Mouse (Mus musculus) thymus, adult 2 months (tissue): Measurements from ENCODE around the gene Elmod2. TPM values are rescaled to one million over a fixed set of nuclear protein-coding genes. Genes with fewer than 3 reads are reported as not detected.

Experiments
- DNase-seq: peaks from one replicate; pipeline ENCODE4 v3.0.0; 2021
- H3K27ac ChIP-seq: fragments of 200-500 bp; 2 replicates; pipeline ENCODE4 v1.5.1; 2012; ENCODE audit warnings: low read length, control low read depth; ENCODE audit not compliant: control insufficient read depth, insufficient read depth
- H3K27me3 ChIP-seq: fragments of 200-500 bp; 2 replicates; pipeline ENCODE4 v1.6.1; 2012; ENCODE audit warnings: mild to moderate bottlenecking, low read length, moderate library complexity, mixed read lengths; ENCODE audit not compliant: control insufficient read depth, insufficient read depth
- H3K36me3 ChIP-seq: fragments of 200-500 bp; 2 replicates; pipeline ENCODE4 v1.6.1; 2012; ENCODE audit warnings: mild to moderate bottlenecking, low read length, moderate library complexity; ENCODE audit not compliant: control insufficient read depth, insufficient read depth
- H3K4me1 ChIP-seq: fragments of 200-500 bp; replicated peaks from 2 replicates; pipeline ENCODE4 v1.6.1; 2012; ENCODE audit warnings: low read length; ENCODE audit not compliant: control insufficient read depth, insufficient read depth
- H3K4me3 ChIP-seq: fragments of 200-500 bp; 2 replicates; pipeline ENCODE4 v1.5.1; 2012; ENCODE audit warnings: mild to moderate bottlenecking, low read length, control low read depth, moderate library complexity; ENCODE audit not compliant: control insufficient read depth, insufficient read depth
- CTCF ChIP-seq: fragments of 200-500 bp; IDR thresholded peaks from 2 replicates; pipeline ENCODE4 v1.5.1; 2012; ENCODE audit warnings: mild to moderate bottlenecking, control low read depth, low read length, moderate library complexity, borderline replicate concordance; ENCODE audit not compliant: control insufficient read depth, poor library complexity, insufficient read depth; ENCODE audit errors: extremely low read depth
- POLR2A ChIP-seq: fragments of 200-500 bp; IDR thresholded peaks from 2 replicates; pipeline ENCODE4 v1.6.1; 2012; ENCODE audit warnings: mild to moderate bottlenecking, low read length, control low read depth, moderate library complexity; ENCODE audit not compliant: control insufficient read depth, poor library complexity, insufficient read depth; ENCODE audit errors: extremely low read depth
- WGBS: fragments of 180-500 bp; shearing (Covaris S2); methylation state at CpG from one replicate; pipeline ENCODE4 v1.1.7; 2018; 5-methylcytosine and 5-hydroxymethylcytosine counted together
- polyA plus RNA-seq: library from polyadenylated mRNA; depleted of rRNA; stranded (reverse); fragments of >200 nt; gene quantifications from 2 replicates; pipeline ENCODE4 v1.2.3, GENCODE M21; 2012; rRNA removed

Gene Elmod2
- 3.9 and 4.4 TPM in 2 replicates for polyA plus RNA-seq

GRCm38 (mm10) chr8:83331899-83332697, at the start of gene Elmod2:
Elmod2 (minus strand) TSS chr8:83332486.
- H3K4me1 ChIP-seq, result peaks cover 5% of the 10 kb centered on the region
- H3K36me3 ChIP-seq, result no peaks in the 10 kb centered on the region
- H3K27me3 ChIP-seq, result no peaks in the 10 kb centered on the region
- under 1% methylated on average over 78 of the region's 85 CpGs for WGBS
- peak within 1 kb of the TSS; percentile 95 for H3K4me3 ChIP-seq
- peak; percentile 96 for DNase-seq
- peak; percentile 74; the same call in 1 of the 2 replicates for TF ChIP-seq POLR2A
- peak; percentile 50; the same call in 1 of the 2 replicates for TF ChIP-seq CTCF
- no peak within 1 kb of the TSS; the same call in 1 of the 2 replicates for H3K27ac ChIP-seq

GRCm38 (mm10) chr8:83381016-83381415, 48.7 kb upstream of the Elmod2 start:
- DNase-seq, result no peak
- WGBS, result 72% methylated on average over 2 of the region's 2 CpGs
- no peak overlapping the region for H3K27ac ChIP-seq
- TF ChIP-seq CTCF, result no peak
- no peak for TF ChIP-seq POLR2A
- no peaks in the 10 kb centered on the region; the same call in 1 of the 2 replicates for H3K27me3 ChIP-seq
- H3K4me3 ChIP-seq, result no peak overlapping the region
- no peaks in the 10 kb centered on the region for H3K36me3 ChIP-seq
- no peaks in the 10 kb centered on the region for H3K4me1 ChIP-seq

- Histone ChIP-seq H3K27me3 (no peaks in the 10 kb centered on the region; the same call in 1 of the 2 replicates), H3K27ac (no peak overlapping the region), H3K4me1 (no peaks in the 10 kb centered on the region), H3K4me3 (no peak overlapping the region), H3K36me3 (no peaks in the 10 kb centered on the region)
- WGBS, result 39% methylated on average over 4 of the region's 4 CpGs
- TF ChIP-seq CTCF (no peak), POLR2A (no peak)
- DNase-seq, result no peak
Measured at GRCm38 (mm10) chr8:83380141-83380540, 47.9 kb upstream of the Elmod2 start.

GRCm38 (mm10) chr8:83377231-83377630, 44.9 kb upstream of the Elmod2 start:
- Histone ChIP-seq H3K4me1 (no peaks in the 10 kb centered on the region), H3K4me3 (no peak overlapping the region), H3K27ac (no peak overlapping the region), H3K27me3 (no peaks in the 10 kb centered on the region), H3K36me3 (no peaks in the 10 kb centered on the region)
- TF ChIP-seq POLR2A (no peak), CTCF (no peak)
- DNase-seq, result no peak

- Histone ChIP-seq H3K4me1 (no peaks in the 10 kb centered on the region), H3K4me3 (no peak overlapping the region), H3K27me3 (no peaks in the 10 kb centered on the region), H3K36me3 (no peaks in the 10 kb centered on the region), H3K27ac (no peak overlapping the region)
- DNase-seq, result no peak
- WGBS, result 91% methylated on average over 7 of the region's 7 CpGs
- no peak for TF ChIP-seq CTCF
- no peak for TF ChIP-seq POLR2A
Measured at GRCm38 (mm10) chr8:83363156-83363769, 31.0 kb upstream of the Elmod2 start.

GRCm38 (mm10) chr8:83351315-83351714, 19.0 kb upstream of the Elmod2 start:
- Histone ChIP-seq H3K27me3 (no peaks in the 10 kb centered on the region), H3K27ac (no peak overlapping the region), H3K4me1 (no peaks in the 10 kb centered on the region), H3K4me3 (no peak overlapping the region), H3K36me3 (no peaks in the 10 kb centered on the region)
- no peak for DNase-seq
- TF ChIP-seq POLR2A (no peak), CTCF (no peak)
- 96% methylated on average over 2 of the region's 2 CpGs for WGBS
